Mouse (Mus musculus) embryonic fibroblast, embryonic 13.5 days (primary cell): ENCODE data around the gene Hist1h1b. TPM values are rescaled to one million over a fixed set of nuclear protein-coding genes. Genes with fewer than 3 reads are reported as not detected.
A peak's percentile ranks its signal among the peaks of the same experiment; 100 is the strongest.
"Not testable (repeated sequence)": the region's sequence is repeated elsewhere in the genome, so short reads cannot be mapped to it uniquely, and the experiment has no call there.

Source experiments
- H3K27ac ChIP-seq: 2 replicates; pipeline ENCODE4 v1.5.1; 2012; ENCODE audit warnings: low read length, control low read depth, inconsistent platforms; ENCODE audit not compliant: insufficient read depth
- H3K4me1 ChIP-seq: 2 replicates; pipeline ENCODE4 v1.6.1; 2011; ENCODE audit warnings: low read length; ENCODE audit not compliant: control insufficient read depth, insufficient read depth
- H3K4me3 ChIP-seq: 2 replicates; pipeline ENCODE4 v1.5.1; 2011; ENCODE audit warnings: mild to moderate bottlenecking, control low read depth, low read length; ENCODE audit not compliant: insufficient read depth
- CTCF ChIP-seq: IDR thresholded peaks from 2 replicates; pipeline ENCODE4 v1.5.1; 2011; ENCODE audit warnings: mild to moderate bottlenecking, control low read depth, low read length, moderate library complexity, borderline replicate concordance; ENCODE audit not compliant: insufficient read depth
- POLR2A ChIP-seq: IDR thresholded peaks from 2 replicates; pipeline ENCODE4 v1.6.1; 2011; ENCODE audit warnings: low read depth, mild to moderate bottlenecking, control low read depth, low read length, moderate library complexity
- polyA plus RNA-seq: library from polyadenylated mRNA; stranded (reverse); fragments of >200 nt; gene quantifications from 2 replicates; pipeline ENCODE4 v1.2.4, GENCODE M21; 2011; ENCODE audit warnings: low read depth; ENCODE audit not compliant: missing spikeins, insufficient read length

The Hist1h1b gene
- polyA plus RNA-seq, 1 experiment, result 7.8 TPM

GRCm38 (mm10) chr13:21781639-21782038 lies 1.2 kb upstream of the Hist1h1b start:
- no peaks in the 10 kb centered on the region for H3K4me1 ChIP-seq
- no peak overlapping the region for H3K4me3 ChIP-seq
- H3K27ac ChIP-seq, result no peak overlapping the region
- TF ChIP-seq CTCF (no peak), POLR2A (no peak)

- H3K4me3 ChIP-seq, result no peak overlapping the region
- TF ChIP-seq CTCF, result no peak
- no peak for TF ChIP-seq POLR2A
These were observed 663 bp upstream of the Hist1h1b start for GRCm38 (mm10) chr13:21781021-21781555.

GRCm38 (mm10) chr13:21778814-21779766 lies 1.3 kb downstream of the Hist1h1b start:
- Histone ChIP-seq H3K4me3 (peak overlapping the region; percentile 62), H3K4me1 (no peaks in the 10 kb centered on the region), H3K27ac (peak overlapping the region; percentile 63)
- TF ChIP-seq POLR2A (peak; percentile 98), CTCF (no peak)

More at GRCm38 (mm10) chr13:21781021-21781555, 663 bp upstream of the Hist1h1b start:
- H3K27ac ChIP-seq, result no peak overlapping the region
- H3K4me1 ChIP-seq, result no peaks in the 10 kb centered on the region

GRCm38 (mm10) chr13:21755707-21756106 lies 24.7 kb downstream of the Hist1h1b start:
- Histone ChIP-seq H3K4me1 (peaks cover 6% of the 10 kb centered on the region; the same call in 1 of the 2 replicates), H3K4me3 (no peak overlapping the region), H3K27ac (no peak overlapping the region)
- no peak for TF ChIP-seq CTCF
- no peak for TF ChIP-seq POLR2A

- not testable (repeated sequence) for H3K4me1 ChIP-seq
- peak; percentile 56; the same call in 1 of the 2 replicates for TF ChIP-seq POLR2A
These were observed 26.0 kb downstream of the Hist1h1b start for GRCm38 (mm10) chr13:21754294-21755001.

GRCm38 (mm10) chr13:21753524-21754285 lies 26.7 kb downstream of the Hist1h1b start, which contains the start of the genes Hist1h2ak and Hist1h2bn:
Hist1h2ak (minus strand) TSS chr13:21753827.
Hist1h2bn (plus strand) TSS chr13:21754123.
- TF ChIP-seq POLR2A, result peak; percentile 77; the same call in 1 of the 2 replicates

More at GRCm38 (mm10) chr13:21754294-21755001, 26.0 kb downstream of the Hist1h1b start:
- Histone ChIP-seq H3K4me3 (peak overlapping the region; percentile 55), H3K27ac (peak overlapping the region; percentile 71)

GRCm38 (mm10) chr13:21753051-21753523 lies 27.3 kb downstream of the Hist1h1b start:
- Histone ChIP-seq H3K4me3 (peak overlapping the region; percentile 49), H3K27ac (peak overlapping the region; percentile 69), H3K4me1 (peaks cover 6% of the 10 kb centered on the region)
- TF ChIP-seq POLR2A (no peak; the same call in 1 of the 2 replicates), CTCF (no peak)

More at GRCm38 (mm10) chr13:21753524-21754285, 26.7 kb downstream of the Hist1h1b start, which contains the start of the genes Hist1h2ak and Hist1h2bn:
- not testable (repeated sequence) for H3K4me1 ChIP-seq
- H3K4me3 ChIP-seq, result peak within 1 kb of the TSS; percentile 55
- peak within 1 kb of the TSS; percentile 71 for H3K27ac ChIP-seq

GRCm38 (mm10) chr13:21752356-21752755 lies 28.1 kb downstream of the Hist1h1b start:
- peak overlapping the region; percentile 49 for H3K27ac ChIP-seq
- H3K4me3 ChIP-seq, result no peak overlapping the region
- TF ChIP-seq POLR2A (no peak), CTCF (no peak)
- peaks cover 6% of the 10 kb centered on the region for H3K4me1 ChIP-seq

GRCm38 (mm10) chr13:21751827-21752226 lies 28.6 kb downstream of the Hist1h1b start:
- H3K4me1 ChIP-seq, result peaks cover 8% of the 10 kb centered on the region
- TF ChIP-seq CTCF, result no peak
- no peak for TF ChIP-seq POLR2A
- no peak overlapping the region for H3K27ac ChIP-seq
- no peak overlapping the region for H3K4me3 ChIP-seq
